Mouse (Mus musculus) ES-Bruce4 (cell line): ENCODE measurements at regions not wholly inside any gene's neighbourhood (a gene's known extent, or its start where the extent isn't known, plus 50 kb on each side); places are given as distances from the start of the nearest gene placed in this dataset.

Experiments
- CTCF ChIP-seq: IDR thresholded peaks from one replicate; pipeline ENCODE4 v1.8.1; 2011; ENCODE audit warnings: low read depth, low read length
- EP300 ChIP-seq: IDR thresholded peaks from 2 replicates; pipeline ENCODE4 v1.6.1; 2011; ENCODE audit warnings: low read depth, low read length; ENCODE audit not compliant: insufficient read depth
- POLR2A ChIP-seq: IDR thresholded peaks from one replicate; pipeline ENCODE4 v1.8.1; 2011; ENCODE audit warnings: low read length; ENCODE audit not compliant: insufficient read depth

- TF ChIP-seq CTCF (no peak), POLR2A (no peak), EP300 (no peak)
These were observed 228.0 kb upstream of the Prok2 start for GRCm38 (mm10) chr6:99953980-99954776.
